Mouse (Mus musculus) midbrain, embryonic 11.5 days (tissue): Measurements from ENCODE around the gene Atp6v0e2. TPM values are rescaled to one million over a fixed set of nuclear protein-coding genes. Genes with fewer than 3 reads are reported as not detected.

Experiments
- ATAC-seq: fragments of 200-750 bp; cut with Nextera tagmentation; 2 replicates; pipeline ENCODE4 v1.8.0; 2017; ENCODE audit warnings: moderate TSS enrichment, moderate library complexity; ENCODE audit not compliant: low FRiP score
- DNase-seq: peaks from one replicate; pipeline ENCODE4 v3.0.0; 2015; ENCODE audit warnings: low spot score; ENCODE audit errors: missing footprints
- H3K27ac ChIP-seq: fragments of 300-500 bp; sonication (generic); 2 replicates; pipeline ENCODE4 v1.5.1; 2014; ENCODE audit warnings: low read depth, low read length
- H3K27me3 ChIP-seq: fragments of 300-500 bp; sonication (generic); 2 replicates; pipeline ENCODE4 v1.6.1; 2014; ENCODE audit warnings: mild to moderate bottlenecking, low read length, moderate library complexity, mixed read lengths; ENCODE audit not compliant: control insufficient read depth, insufficient read depth
- H3K36me3 ChIP-seq: fragments of 300-500 bp; sonication (generic); 2 replicates; pipeline ENCODE4 v1.6.1; 2014; ENCODE audit warnings: mild to moderate bottlenecking, low read length, moderate library complexity, mixed read lengths; ENCODE audit not compliant: control insufficient read depth, insufficient read depth
- H3K4me1 ChIP-seq: fragments of 300-500 bp; sonication (generic); 2 replicates; pipeline ENCODE4 v1.6.1; 2014; ENCODE audit warnings: low read length; ENCODE audit not compliant: control insufficient read depth, insufficient read depth
- H3K4me2 ChIP-seq: fragments of 300-500 bp; sonication (generic); 2 replicates; pipeline ENCODE4 v1.6.1; 2014; ENCODE audit warnings: mild to moderate bottlenecking, moderate library complexity
- H3K4me3 ChIP-seq: fragments of 300-500 bp; sonication (generic); 2 replicates; pipeline ENCODE4 v1.5.1; 2014; ENCODE audit warnings: low read depth, low read length
- H3K9ac ChIP-seq: fragments of 300-500 bp; sonication (generic); 2 replicates; pipeline ENCODE4 v1.6.1; 2014; ENCODE audit warnings: low read length
- H3K9me3 ChIP-seq: fragments of 300-500 bp; sonication (generic); 2 replicates; pipeline ENCODE4 v1.6.1; 2016; ENCODE audit warnings: low read length; ENCODE audit not compliant: control insufficient read depth
- whole genome bisulfite sequencing: fragments of 180-500 bp; shearing (Covaris S2); extraction: QIAGEN DNeasy Blood & Tissue Kit; methylation state at CpG from one replicate; pipeline ENCODE4 v1.1.7; 2014; 5-methylcytosine and 5-hydroxymethylcytosine counted together
- polyA plus RNA-seq: library from polyadenylated mRNA; unstranded; fragments of >200 nt; fragmentation: Nextera tagmentation; extraction: Ambion mirVana; gene quantifications from 2 replicates; pipeline ENCODE4 v1.2.1, GENCODE M21; 2014

Atp6v0e2 gene
- polyA plus RNA-seq, 1 experiment from 2014 or later = 71.4 TPM

DNA sequence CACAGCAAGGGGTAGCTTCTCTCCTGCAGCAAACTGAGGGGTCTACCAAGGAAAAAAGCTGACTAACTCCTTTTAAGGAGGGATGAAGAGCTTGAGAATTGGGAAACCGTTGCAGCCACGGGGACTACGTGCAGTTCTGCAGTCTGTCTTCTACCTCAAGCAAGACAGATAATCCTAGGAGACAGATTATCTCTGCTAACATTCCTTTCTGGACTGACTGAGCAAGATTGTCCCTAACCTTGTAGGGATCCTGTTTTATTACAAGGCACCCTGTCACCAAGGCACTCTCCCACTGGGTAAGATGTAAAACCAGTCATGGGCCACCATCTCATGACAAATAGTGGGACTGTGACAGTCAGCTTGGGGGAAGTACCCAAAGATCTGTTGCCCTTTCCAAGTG lies 43.8 kb downstream of the Atp6v0e2 start:
- ATAC-seq = no peak
- Histone ChIP-seq H3K36me3 (no peaks in the 10 kb centered on the region), H3K27me3 (no peaks in the 10 kb centered on the region), H3K9me3 (no peaks in the 10 kb centered on the region), H3K9ac (no peak overlapping the region), H3K27ac (no peak overlapping the region), H3K4me1 (no peaks in the 10 kb centered on the region), H3K4me2 (no peak overlapping the region), H3K4me3 (no peak overlapping the region)
- peak; percentile 31 for DNase-seq
- WGBS = 23% methylated on average over 3 of the region's 3 CpGs

DNA sequence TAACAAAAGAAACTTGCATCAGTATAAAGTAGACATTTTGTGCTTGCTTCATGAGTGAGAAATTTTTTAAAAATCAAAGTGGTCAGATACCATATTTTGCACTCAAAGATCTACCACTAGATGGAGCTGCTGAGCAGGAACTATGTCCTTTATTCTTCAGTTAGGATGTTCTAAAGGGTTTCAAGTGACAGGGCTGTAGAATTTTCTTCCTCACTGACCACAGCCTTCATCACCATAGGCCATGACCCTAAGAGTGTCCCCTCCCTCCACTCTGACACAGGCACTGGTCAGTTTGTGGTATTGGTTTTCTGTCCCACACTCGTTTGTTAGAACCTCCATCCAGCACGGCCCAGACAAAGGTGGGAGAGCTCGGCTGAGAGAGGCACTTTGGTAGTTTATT lies 44.6 kb downstream of the Atp6v0e2 start:
- 69% methylated on average over 3 of the region's 3 CpGs for WGBS
- H3K4me2 ChIP-seq = no peak overlapping the region
- H3K27ac ChIP-seq = no peak overlapping the region
- H3K4me3 ChIP-seq = no peak overlapping the region
- H3K9me3 ChIP-seq = no peaks in the 10 kb centered on the region
- H3K9ac ChIP-seq = no peak overlapping the region
- no peaks in the 10 kb centered on the region for H3K4me1 ChIP-seq
- DNase-seq = peak; percentile 95
- H3K36me3 ChIP-seq = no peaks in the 10 kb centered on the region
- ATAC-seq = peak; percentile 44; the same call in 1 of the 2 replicates
- H3K27me3 ChIP-seq = no peaks in the 10 kb centered on the region

DNA sequence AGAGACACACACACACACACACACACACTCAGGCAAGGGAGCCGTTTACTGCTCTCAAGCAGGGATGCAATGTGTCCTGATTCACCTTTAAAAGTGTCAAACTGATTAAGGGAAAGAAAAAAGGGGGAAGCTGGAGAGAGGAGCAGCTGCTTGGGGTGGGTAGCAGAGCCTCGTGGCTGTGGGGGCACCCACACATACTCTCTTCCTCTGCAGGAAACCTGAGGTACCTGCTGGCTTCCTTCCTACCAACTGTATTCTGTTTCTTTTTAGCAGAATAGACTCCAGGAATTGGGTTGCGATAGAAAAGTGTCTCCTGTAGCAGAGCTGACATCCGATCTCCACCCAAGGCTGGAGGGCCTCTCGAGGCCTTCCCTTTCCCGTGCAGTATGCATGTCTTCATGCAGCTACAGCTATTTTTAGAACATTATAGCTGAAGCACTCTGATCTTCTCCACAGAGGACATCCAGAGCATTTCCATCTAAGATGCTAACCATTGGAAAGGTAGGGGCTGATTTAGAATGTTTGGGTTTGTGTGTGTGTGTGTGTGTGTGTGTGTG lies 51.9 kb downstream of the Atp6v0e2 start, which contains the start of gene Gm45021:
Gm45021 (plus strand) TSS at position 417 of the 557 bp plus-strand sequence.
- ATAC-seq = no peak
- Histone ChIP-seq H3K4me2 (no peak within 1 kb of the TSS), H3K9me3 (no peaks in the 10 kb centered on the region), H3K27me3 (no peaks in the 10 kb centered on the region), H3K4me1 (peaks cover 4% of the 10 kb centered on the region), H3K9ac (no peak within 1 kb of the TSS), H3K36me3 (no peaks in the 10 kb centered on the region), H3K4me3 (no peak within 1 kb of the TSS), H3K27ac (no peak within 1 kb of the TSS)
- DNase-seq = no peak
- 80% methylated on average over 6 of the region's 6 CpGs for WGBS

Other genes with a start within 250 kb of the Atp6v0e2 start
- gene Krba1, start 142.0 kb upstream of the Atp6v0e2 start, polyA plus RNA-seq = 15.2 and 16.6 TPM in 2 replicates
- gene Zfp467, start 91.8 kb upstream of the Atp6v0e2 start, polyA plus RNA-seq = 12.7 and 14.3 TPM in 2 replicates
- gene Sspo, start 89.4 kb upstream of the Atp6v0e2 start, polyA plus RNA-seq = 0.10 and 0.23 TPM in 2 replicates
- 15.5 and 15.9 TPM in 2 replicates for gene Lrrc61, start 17.2 kb downstream of the Atp6v0e2 start, polyA plus RNA-seq
- 1.4 and 1.6 TPM in 2 replicates for gene Rarres2, start 35.2 kb downstream of the Atp6v0e2 start, polyA plus RNA-seq
- gene Gm45021, start 52.0 kb downstream of the Atp6v0e2 start, polyA plus RNA-seq = not detected in 2 replicates
- gene Repin1, start 56.3 kb downstream of the Atp6v0e2 start, polyA plus RNA-seq = 39.9 and 44.1 TPM in 2 replicates
- not detected in 2 replicates for gene Gm44965, start 56.3 kb downstream of the Atp6v0e2 start, polyA plus RNA-seq
- gene Zfp775, start 64.4 kb downstream of the Atp6v0e2 start, polyA plus RNA-seq = 7.8 and 9.3 TPM in 2 replicates
- gene AI854703, start 89.1 kb downstream of the Atp6v0e2 start, polyA plus RNA-seq = 0.52 and 0.82 TPM in 2 replicates
- gene Gimap8, start 109.6 kb downstream of the Atp6v0e2 start, polyA plus RNA-seq = 0.18 and 0.25 TPM in 2 replicates
- 2.9 and 3.0 TPM in 2 replicates for gene Gimap9, start 138.5 kb downstream of the Atp6v0e2 start, polyA plus RNA-seq
- gene Gimap4, start 146.9 kb downstream of the Atp6v0e2 start, polyA plus RNA-seq = 4.8 and 5.6 TPM in 2 replicates
- gene Gimap6, start 170.6 kb downstream of the Atp6v0e2 start, polyA plus RNA-seq = 7.1 and 7.3 TPM in 2 replicates
- 0.75 and 1.3 TPM in 2 replicates for gene Gm28053, start 181.0 kb downstream of the Atp6v0e2 start, polyA plus RNA-seq
- not detected in 2 replicates for gene Gimap7, start 181.0 kb downstream of the Atp6v0e2 start, polyA plus RNA-seq
- gene Gimap1, start 201.4 kb downstream of the Atp6v0e2 start, polyA plus RNA-seq = 4.7 TPM in 2 replicates
- 0.62 and 0.83 TPM in 2 replicates for gene Gimap5, start 208.6 kb downstream of the Atp6v0e2 start, polyA plus RNA-seq
- not detected in 2 replicates for gene Gimap3, start 233.2 kb downstream of the Atp6v0e2 start, polyA plus RNA-seq